Mouse (Mus musculus) frontal cortex, postnatal 10 days (tissue): Measurements from ENCODE around the gene Med17.

Source experiments
- DNase-seq, 2 experiments: peaks; one replicate each; pipeline ENCODE4 v3.0.0; 2022; ENCODE audit warnings: low spot score in 2 of 2, mixed read lengths in 1 of 2

Med17 gene

DNA sequence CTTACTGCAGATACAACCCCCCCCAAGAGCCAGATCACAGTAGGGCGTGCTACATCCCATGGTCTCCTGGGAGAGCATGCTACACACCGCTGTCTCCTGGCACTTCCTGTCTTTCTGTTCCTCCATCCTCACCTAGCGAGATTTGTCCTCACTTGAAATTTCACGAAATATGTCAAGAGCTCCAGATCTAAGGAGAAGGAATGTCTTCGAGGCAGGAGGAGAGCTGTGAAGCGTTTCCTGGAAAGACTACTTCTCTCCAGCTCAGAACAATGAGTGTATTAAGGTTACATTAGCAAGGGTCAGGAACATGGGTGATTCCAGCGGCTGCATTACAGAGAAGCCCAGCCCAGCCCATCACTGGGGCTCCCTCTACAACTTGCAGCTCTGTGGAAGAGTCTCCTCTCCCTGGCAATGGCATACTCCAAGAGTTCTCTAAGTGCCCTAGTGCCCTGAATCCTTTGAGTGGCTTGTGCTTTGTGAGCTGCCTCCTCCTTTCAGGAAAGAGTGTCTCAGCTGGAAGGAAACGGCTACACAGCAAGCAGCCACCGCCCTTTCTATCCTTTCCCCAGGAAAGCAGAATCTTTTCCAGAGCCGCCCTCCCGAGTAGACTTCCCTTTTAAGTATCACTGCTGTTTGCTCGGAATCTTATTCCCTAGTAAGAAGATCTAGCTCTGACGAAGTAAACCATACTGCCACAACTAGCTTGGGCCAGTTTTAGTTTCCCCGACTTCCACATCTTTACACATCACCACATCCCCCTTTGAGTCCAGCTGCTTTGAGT lies 42.0 kb downstream of the Med17 start:
- DNase-seq: no peak

DNA sequence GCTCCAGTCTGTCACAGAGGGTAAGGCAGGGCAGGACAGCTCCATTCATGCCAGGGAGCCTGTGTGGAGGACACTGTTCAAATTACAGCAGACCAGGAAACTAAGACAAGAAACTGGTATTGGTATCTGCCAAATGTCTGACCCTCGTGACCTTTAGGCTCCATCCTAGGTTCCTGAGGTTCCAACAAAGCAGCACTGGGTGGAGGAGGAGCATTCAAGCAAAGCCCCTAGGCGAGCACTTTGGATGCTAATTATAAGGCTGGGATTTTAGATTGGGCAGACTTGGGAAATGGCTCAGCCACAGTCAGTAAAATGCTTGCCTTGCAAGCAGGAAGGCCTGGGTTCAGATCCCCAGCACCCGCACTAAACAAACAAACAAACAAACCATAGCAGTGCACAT lies 43.7 kb downstream of the Med17 start:
- DNase-seq: no peak

GRCm38 (mm10) chr9:15233604-15234003 lies 46.1 kb downstream of the Med17 start:
- DNase-seq: no peak

GRCm38 (mm10) chr9:15232445-15232844 lies 47.3 kb downstream of the Med17 start:
- DNase-seq: no peak

GRCm38 (mm10) chr9:15224912-15225311 lies 54.8 kb downstream of the Med17 start:
- no peak for DNase-seq

DNA sequence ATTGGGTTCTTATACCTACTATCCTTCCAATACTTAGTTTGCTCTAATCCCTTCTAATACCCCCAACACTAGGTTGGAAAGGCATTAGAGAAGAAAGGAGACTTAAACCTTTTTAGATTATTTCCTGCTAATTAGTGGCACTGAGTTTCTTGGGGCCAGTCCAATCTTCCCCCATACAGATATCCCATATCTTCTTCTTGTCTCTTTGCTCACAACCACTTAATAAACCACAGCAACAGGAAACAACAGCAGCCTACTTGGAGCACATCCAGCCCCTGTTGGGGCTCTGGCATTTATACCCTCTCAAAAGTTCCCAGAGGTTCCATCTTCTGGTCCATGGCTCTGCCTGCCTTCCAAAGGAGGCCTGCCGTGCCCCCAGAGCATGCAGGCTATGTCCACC lies 66.0 kb downstream of the Med17 start:
- no peak for DNase-seq

- no peak for DNase-seq
Observed at GRCm38 (mm10) chr9:15211876-15212275, 67.9 kb downstream of the Med17 start.
